Mouse (Mus musculus) retina, adult 2 months (tissue): ENCODE results near the gene Ccpg1.

Source experiments
- DNase-seq: peaks from one replicate; pipeline ENCODE4 v3.0.0-alpha.2; 2012; ENCODE audit warnings: low read depth, low spot score

Gene Ccpg1

GRCm38 (mm10) chr9:72985250-72986220 is at the start of gene Ccpg1, which contains the start of gene Ccpg1os:
Gene Ccpg1, plus strand, starts transcription at chr9:72985429.
Gene Ccpg1os, minus strand, starts transcription at chr9:72985382.
- DNase-seq: peak; percentile 90

- no peak for DNase-seq
Measured at GRCm38 (mm10) chr9:72936301-72936700, 48.9 kb upstream of the Ccpg1 start.

- DNase-seq: no peak
Measured at GRCm38 (mm10) chr9:72943424-72943823, 41.8 kb upstream of the Ccpg1 start.

GRCm38 (mm10) chr9:72944286-72944685 is 40.9 kb upstream of the Ccpg1 start:
- DNase-seq: no peak

- no peak for DNase-seq
Measured at GRCm38 (mm10) chr9:72947010-72947409, 38.2 kb upstream of the Ccpg1 start.

- DNase-seq: no peak
Measured at GRCm38 (mm10) chr9:72949572-72949971, 35.7 kb upstream of the Ccpg1 start.

- no peak for DNase-seq
Measured at GRCm38 (mm10) chr9:72954746-72955145, 30.5 kb upstream of the Ccpg1 start.

- DNase-seq: no peak
Measured at GRCm38 (mm10) chr9:72955546-72955945, 29.7 kb upstream of the Ccpg1 start.

- DNase-seq: peak; percentile 56
Measured at GRCm38 (mm10) chr9:72958521-72959450, 26.4 kb upstream of the Ccpg1 start, which contains the start of the genes Dyx1c1 and Gm44503. Gene Dyx1c1, plus strand, starts transcription at chr9:72958785. Gene Gm44503, plus strand, starts transcription at chr9:72958852.

GRCm38 (mm10) chr9:72961346-72961745 is 23.9 kb upstream of the Ccpg1 start:
- no peak for DNase-seq

- no peak for DNase-seq
Measured at GRCm38 (mm10) chr9:72961959-72962358, 23.3 kb upstream of the Ccpg1 start.

GRCm38 (mm10) chr9:72968349-72969061 is 16.7 kb upstream of the Ccpg1 start:
- DNase-seq: no peak

GRCm38 (mm10) chr9:72969874-72970273 is 15.4 kb upstream of the Ccpg1 start:
- no peak for DNase-seq

- DNase-seq: no peak
Measured at GRCm38 (mm10) chr9:72972435-72972834, 12.8 kb upstream of the Ccpg1 start.

GRCm38 (mm10) chr9:72972984-72973383 is 12.2 kb upstream of the Ccpg1 start:
- no peak for DNase-seq

GRCm38 (mm10) chr9:72974734-72975133 is 10.5 kb upstream of the Ccpg1 start:
- DNase-seq: no peak

- DNase-seq: no peak
Measured at GRCm38 (mm10) chr9:72975242-72975641, 10.0 kb upstream of the Ccpg1 start.

- DNase-seq: no peak
Measured at GRCm38 (mm10) chr9:72983066-72983465, 2.2 kb upstream of the Ccpg1 start.

- no peak for DNase-seq
Measured at GRCm38 (mm10) chr9:72987703-72988102, 2.5 kb downstream of the Ccpg1 start.

- DNase-seq: no peak
Measured at GRCm38 (mm10) chr9:72988706-72989105, 3.5 kb downstream of the Ccpg1 start.

GRCm38 (mm10) chr9:72991420-72991819 is 6.2 kb downstream of the Ccpg1 start:
- DNase-seq: no peak
